Mouse (Mus musculus) thymus, adult 2 months (tissue): Measurements from ENCODE around the gene Ntm.

Experiments used
- CTCF ChIP-seq: fragments of 200-500 bp; IDR thresholded peaks from 2 replicates; pipeline ENCODE4 v1.5.1; 2012; ENCODE audit warnings: mild to moderate bottlenecking, control low read depth, low read length, moderate library complexity, borderline replicate concordance; ENCODE audit not compliant: control insufficient read depth, poor library complexity, insufficient read depth; ENCODE audit errors: extremely low read depth
- POLR2A ChIP-seq: fragments of 200-500 bp; IDR thresholded peaks from 2 replicates; pipeline ENCODE4 v1.6.1; 2012; ENCODE audit warnings: mild to moderate bottlenecking, low read length, control low read depth, moderate library complexity; ENCODE audit not compliant: control insufficient read depth, poor library complexity, insufficient read depth; ENCODE audit errors: extremely low read depth

DNA sequence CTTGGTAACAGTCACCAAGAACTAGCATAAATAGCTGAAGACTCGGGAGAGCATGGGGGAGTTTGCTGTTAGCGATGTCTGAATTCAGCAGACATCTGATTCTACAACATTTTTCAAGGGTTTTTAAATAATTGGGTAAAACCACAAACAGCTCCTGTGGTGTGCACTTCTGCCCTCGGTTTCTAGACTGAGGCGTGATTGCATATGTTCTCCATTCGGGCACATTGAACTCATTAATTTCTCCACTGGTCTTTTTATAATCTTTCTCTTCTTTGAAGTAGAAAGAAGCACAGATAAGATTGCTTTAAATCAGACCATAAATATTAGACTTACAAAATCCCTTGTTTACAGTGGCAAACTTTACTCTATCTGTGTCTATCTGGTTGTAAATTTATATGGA lies 862.3 kb downstream of the Ntm start:
- TF ChIP-seq POLR2A (no peak), CTCF (no peak)
